8 mouse cellular contexts compared by ENCODE assay signal in the genomic region with DNA sequence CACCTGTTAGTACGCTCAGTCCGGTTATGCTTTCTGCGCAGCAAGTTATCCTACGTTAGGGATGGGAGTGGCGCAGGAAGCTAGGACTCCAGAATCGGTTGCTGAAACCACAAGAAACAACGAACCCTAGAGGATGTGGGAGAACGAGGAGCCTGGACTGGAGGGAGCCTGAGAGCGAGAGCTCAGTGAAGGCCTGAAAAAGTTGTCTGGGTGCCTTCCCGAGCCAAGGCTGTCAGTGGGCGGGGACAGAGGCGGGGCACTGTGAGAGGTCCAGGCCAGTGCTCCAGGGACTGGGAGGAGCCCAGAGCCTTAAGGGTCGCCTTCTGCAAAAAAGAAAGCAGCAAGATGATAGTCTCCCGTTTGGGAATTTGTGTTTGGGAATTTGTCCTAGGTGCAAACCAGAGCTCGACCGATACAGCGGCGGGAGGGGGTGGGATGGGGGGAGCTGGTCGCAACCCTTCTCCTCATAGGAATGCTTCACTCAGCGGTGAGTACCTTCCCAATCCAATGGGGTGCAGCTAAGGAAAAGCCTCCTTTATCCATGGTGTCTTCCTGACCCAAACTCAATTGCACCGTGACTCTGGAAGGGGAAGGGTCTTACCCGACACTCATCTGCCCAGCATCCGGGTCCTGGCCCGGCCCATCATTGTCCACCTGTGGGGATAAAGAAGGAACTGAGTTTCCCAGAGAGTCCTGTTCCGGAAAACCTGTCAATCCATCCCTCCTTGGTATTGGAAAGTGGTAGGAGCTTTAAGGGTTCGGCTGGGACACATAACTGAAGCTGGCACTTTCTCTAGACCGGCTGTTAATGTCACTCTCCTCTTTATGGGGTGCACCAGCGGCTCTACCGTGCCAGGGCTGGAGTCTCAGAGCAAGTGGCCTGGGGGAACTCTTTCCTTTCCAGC.
DNase-seq lines count a peak whose midpoint lies in the region; ATAC-seq lines count a peak whose summit lies in the region.

No protein-coding gene starts in this region.

- H3K4me1 ChIP-seq in forebrain, embryonic 13.5 days: peaks cover 9% of the 10 kb centered on the region
- peaks cover 8% of the 10 kb centered on the region for H3K4me1 ChIP-seq in midbrain, embryonic 11.5 days (ENCODE audit: control insufficient read depth, insufficient read depth, low read length)

- H3K9me3 ChIP-seq in forebrain, embryonic 13.5 days (replicated peaks): peaks cover 2% of the 10 kb centered on the region
- no peaks in the 10 kb centered on the region; the same call in 1 of the 2 replicates for H3K9me3 ChIP-seq in midbrain, embryonic 11.5 days (ENCODE audit: control insufficient read depth, low read length)

- H3K4me3 ChIP-seq in forebrain, embryonic 13.5 days: peak overlapping the region; percentile 37
- peak overlapping the region; percentile 36 for H3K4me3 ChIP-seq in midbrain, embryonic 11.5 days (ENCODE audit: low read depth, low read length)

- WGBS in forebrain, embryonic 13.5 days: 4% methylated on average over 29 of the region's 29 CpGs
- WGBS in midbrain, embryonic 11.5 days: 5% methylated on average over 29 of the region's 29 CpGs

- no peaks in the 10 kb centered on the region for H3K36me3 ChIP-seq in forebrain, embryonic 13.5 days (ENCODE audit: poor library complexity, severe bottlenecking)
- H3K36me3 ChIP-seq in midbrain, embryonic 11.5 days (ENCODE audit: control insufficient read depth, insufficient read depth, low read length): no peaks in the 10 kb centered on the region

- ATAC-seq in forebrain, embryonic 13.5 days: peak; percentile 51; the same call in 1 of the 2 replicates
- peak; percentile 73; the same call in 1 of the 2 replicates for ATAC-seq in midbrain, embryonic 11.5 days (ENCODE audit: low FRiP score)

- peaks cover 21% of the 10 kb centered on the region for H3K27me3 ChIP-seq in forebrain, embryonic 13.5 days
- no peaks in the 10 kb centered on the region; the same call in 1 of the 2 replicates for H3K27me3 ChIP-seq in midbrain, embryonic 11.5 days (ENCODE audit: control insufficient read depth, insufficient read depth, low read length)

- intact Hi-C loops in heart, postnatal 25 days (cut with DNase I): no loop called here

- DNase-seq in cerebellum, postnatal 14 days: peak; percentile 13 to 14
- DNase-seq in cerebellum, adult 9-11 months: no peak
- DNase-seq in heart, postnatal 25 days (ENCODE audit: low spot score): peak; percentile 29
- DNase-seq in kidney, postnatal 4 days: peak; percentile 69 to 76
- peak; percentile 91 for DNase-seq in midbrain, embryonic 11.5 days (ENCODE audit: low spot score, missing footprints)
- peak; percentile 24 for DNase-seq in testis, postnatal 14 days (ENCODE audit: low spot score)
- no peak for DNase-seq in layer of hippocampus, postnatal 36 days

- H3K9ac ChIP-seq in forebrain, embryonic 13.5 days: peak overlapping the region; percentile 43; the same call in 1 of the 2 replicates
- peak overlapping the region; percentile 50 for H3K9ac ChIP-seq in midbrain, embryonic 11.5 days (ENCODE audit: low read length)

- peak overlapping the region; percentile 66 for H3K4me2 ChIP-seq in forebrain, embryonic 13.5 days
- peak overlapping the region; percentile 66 for H3K4me2 ChIP-seq in midbrain, embryonic 11.5 days

- no peak overlapping the region for H3K27ac ChIP-seq in forebrain, embryonic 13.5 days
- no peak overlapping the region for H3K27ac ChIP-seq in midbrain, embryonic 11.5 days (ENCODE audit: low read depth, low read length)

Comparison
In these comparisons a context has a peak if more than half of its experiments do, and no peak if none do; other contexts are left out.
1. DNase-seq: peak in cerebellum, postnatal 14 days (2 of 2), heart, postnatal 25 days (single experiment), kidney, postnatal 4 days (2 of 2), midbrain, embryonic 11.5 days (single experiment) and testis, postnatal 14 days (single experiment); none in cerebellum, adult 9-11 months (single experiment) and layer of hippocampus, postnatal 36 days (0 of 2).